Mouse (Mus musculus) forebrain, embryonic 14.5 days (tissue): ENCODE measurements at regions not wholly inside any gene's neighbourhood (a gene's known extent, or its start where the extent isn't known, plus 50 kb on each side); places are given as distances from the start of the nearest gene placed in this dataset.
A peak's percentile ranks its signal among the peaks of the same experiment; 100 is the strongest.

ENCODE experiments used
- ATAC-seq: fragments of 200-750 bp; cut with Nextera tagmentation; 2 replicates; pipeline ENCODE4 v1.8.0; 2017; ENCODE audit warnings: mild to moderate bottlenecking, moderate library complexity
- DNase-seq: peaks from one replicate; pipeline ENCODE4 v3.0.0-alpha.2; 2015; ENCODE audit warnings: low spot score
- H3K27ac ChIP-seq: fragments of 300-500 bp; sonication (generic); 2 replicates; pipeline ENCODE4 v1.5.1; 2014; ENCODE audit warnings: low read depth, mild to moderate bottlenecking, control low read depth, low read length, moderate library complexity
- H3K27me3 ChIP-seq: fragments of 300-500 bp; sonication (generic); replicated peaks from 2 replicates; pipeline ENCODE4 v1.6.1; 2014; ENCODE audit warnings: low read length, control low read depth, mixed read lengths; ENCODE audit not compliant: control insufficient read depth, insufficient read depth
- H3K36me3 ChIP-seq: fragments of 300-500 bp; sonication (generic); 2 replicates; pipeline ENCODE4 v1.6.1; 2014; ENCODE audit warnings: low read length, control low read depth; ENCODE audit not compliant: control insufficient read depth, insufficient read depth
- H3K4me1 ChIP-seq: fragments of 300-500 bp; sonication (generic); 2 replicates; pipeline ENCODE4 v1.6.1; 2014; ENCODE audit warnings: antibody characterized with exemption, low read length, control low read depth; ENCODE audit not compliant: control insufficient read depth, insufficient read depth
- H3K4me2 ChIP-seq: fragments of 300-500 bp; sonication (generic); 2 replicates; pipeline ENCODE4 v1.6.1; 2014; ENCODE audit warnings: mild to moderate bottlenecking, control low read depth, low read length
- H3K4me3 ChIP-seq: fragments of 300-500 bp; sonication (generic); 2 replicates; pipeline ENCODE4 v1.5.1; 2014; ENCODE audit warnings: low read depth, low read length, control low read depth
- H3K9ac ChIP-seq: fragments of 300-500 bp; sonication (generic); 2 replicates; pipeline ENCODE4 v1.6.1; 2014; ENCODE audit warnings: mild to moderate bottlenecking, low read length, control low read depth, moderate library complexity
- H3K9me3 ChIP-seq: fragments of 300-500 bp; sonication (generic); replicated peaks from 2 replicates; pipeline ENCODE4 v1.6.1; 2016; ENCODE audit warnings: low read length, control low read depth, mixed read lengths; ENCODE audit not compliant: control insufficient read depth
- WGBS: fragments of 180-500 bp; shearing (Covaris S2); extraction: QIAGEN DNeasy Blood & Tissue Kit; methylation state at CpG from one replicate; pipeline ENCODE4 v1.1.7; 2014; 5-methylcytosine and 5-hydroxymethylcytosine counted together

DNA sequence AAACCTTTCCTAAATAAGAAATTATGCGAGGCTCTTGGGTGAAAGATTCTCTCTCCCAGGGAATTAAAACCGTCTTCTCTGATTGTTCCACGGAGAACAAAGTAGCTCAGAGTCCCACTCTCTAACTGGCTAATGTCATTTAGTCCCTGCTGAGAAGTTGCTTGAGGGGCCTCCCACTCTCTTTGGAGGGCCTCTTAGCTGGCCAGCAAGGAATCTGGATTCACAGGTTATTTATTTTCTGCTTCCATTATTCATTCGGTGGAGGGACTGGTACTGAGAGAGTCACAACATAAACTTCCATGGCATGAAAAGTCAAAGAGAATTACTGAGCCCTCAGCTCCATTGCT lies 210.8 kb downstream of the Mex3b start:
- Histone ChIP-seq H3K4me1 (peaks cover 10% of the 10 kb centered on the region), H3K27me3 (no peaks in the 10 kb centered on the region), H3K4me2 (0 out of 2 replicates have a peak overlapping the region, but pooled peaks have one; percentile 14), H3K9ac (no peak overlapping the region), H3K4me3 (no peak overlapping the region), H3K27ac (0 out of 2 replicates have a peak overlapping the region, but pooled peaks have one; percentile 1), H3K9me3 (no peaks in the 10 kb centered on the region), H3K36me3 (no peaks in the 10 kb centered on the region)
- ATAC-seq: peak; percentile 41
- 3% methylated on average over 4 of the region's 4 CpGs for WGBS
- no peak for DNase-seq

DNA sequence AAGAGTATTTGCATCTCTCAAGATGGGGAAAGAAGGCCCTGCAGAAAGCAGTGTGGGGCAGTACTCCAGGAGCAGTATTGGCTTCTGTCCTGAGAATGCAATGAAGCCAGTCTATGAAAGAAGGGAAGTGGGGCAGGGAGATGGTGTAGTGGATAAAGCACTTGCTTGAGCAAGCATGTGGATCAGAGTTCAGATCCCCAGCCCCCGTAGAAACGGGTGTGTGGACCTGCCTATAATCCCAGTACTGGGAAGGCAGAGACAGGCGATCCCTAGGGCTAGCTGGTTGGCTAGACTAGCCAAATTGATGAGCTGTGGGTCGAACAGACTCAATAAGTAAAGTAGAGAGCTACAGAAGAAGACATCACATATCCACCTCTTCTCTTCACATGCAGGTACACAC lies 211.6 kb downstream of the Mex3b start:
- no peak overlapping the region for H3K9ac ChIP-seq
- ATAC-seq: no peak
- 77% methylated on average over 4 of the region's 4 CpGs for WGBS

DNA sequence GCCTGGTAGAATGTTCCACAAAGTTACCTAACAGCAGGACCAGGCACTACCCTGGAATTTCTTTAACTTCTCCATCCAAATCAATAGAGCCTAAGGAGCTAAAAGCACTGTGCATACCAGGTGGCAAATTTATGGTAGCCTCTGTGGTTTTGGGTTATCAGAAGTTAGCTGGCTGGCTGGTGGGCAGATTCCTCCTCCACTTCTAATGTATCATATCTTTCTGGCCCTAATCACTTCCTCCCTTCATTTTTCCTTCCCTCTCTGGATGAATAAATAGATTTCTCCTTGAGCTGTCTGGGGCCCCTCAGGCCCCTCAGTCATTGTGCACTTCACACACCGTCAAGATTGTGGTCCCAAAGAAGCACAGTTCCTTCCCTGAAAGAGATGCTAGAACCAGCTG lies 212.7 kb downstream of the Mex3b start:
- no peaks in the 10 kb centered on the region for H3K36me3 ChIP-seq
- ATAC-seq (no peak), DNase-seq (no peak)

More for the DNA sequence above, 211.6 kb downstream of the Mex3b start:
- Histone ChIP-seq H3K36me3 (no peaks in the 10 kb centered on the region), H3K4me1 (peaks cover 10% of the 10 kb centered on the region), H3K27me3 (no peaks in the 10 kb centered on the region), H3K9me3 (no peaks in the 10 kb centered on the region), H3K4me3 (no peak overlapping the region), H3K27ac (no peak overlapping the region), H3K4me2 (no peak overlapping the region)
- no peak for DNase-seq

DNA sequence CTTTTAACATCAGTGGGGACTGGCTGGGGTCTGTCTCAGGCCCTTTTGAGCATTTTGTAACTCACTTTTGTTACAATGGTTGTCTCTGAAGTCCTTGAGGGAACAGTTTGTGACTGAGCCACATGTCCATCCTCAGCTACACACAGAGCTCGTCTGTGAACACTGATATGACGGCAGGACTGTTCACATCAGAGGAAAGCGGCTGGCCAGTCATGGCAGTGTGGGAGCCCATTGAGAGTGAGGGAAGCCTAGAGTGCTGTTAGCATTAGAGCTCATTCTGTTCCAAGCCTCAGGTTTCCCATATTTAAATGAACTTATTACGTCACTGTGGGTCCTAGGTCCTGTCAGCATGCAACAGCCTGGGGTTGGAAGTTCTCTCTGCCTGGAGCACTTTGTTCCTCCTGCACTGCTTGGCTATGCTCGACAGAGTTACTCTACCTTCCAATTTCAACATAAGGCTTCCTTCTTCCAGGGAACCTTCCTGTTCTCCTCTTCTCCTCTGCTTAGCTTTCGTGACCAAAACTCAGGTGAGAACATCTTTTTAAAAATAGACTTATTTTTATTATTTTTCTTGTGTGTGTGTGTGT lies 217.5 kb downstream of the Mex3b start:
- no peak for ATAC-seq
- Histone ChIP-seq H3K4me1 (peaks cover 4% of the 10 kb centered on the region; the same call in 1 of the 2 replicates), H3K27ac (no peak overlapping the region), H3K36me3 (no peaks in the 10 kb centered on the region), H3K9ac (no peak overlapping the region), H3K4me3 (no peak overlapping the region), H3K4me2 (no peak overlapping the region), H3K9me3 (no peaks in the 10 kb centered on the region), H3K27me3 (no peaks in the 10 kb centered on the region)
- DNase-seq: no peak
- 83% methylated on average over 6 of the region's 6 CpGs for WGBS

More for the DNA sequence above, 212.7 kb downstream of the Mex3b start:
- 56% methylated on average over 1 of the region's 1 CpGs for WGBS
- Histone ChIP-seq H3K27ac (no peak overlapping the region), H3K9ac (no peak overlapping the region), H3K4me2 (no peak overlapping the region), H3K4me1 (peaks cover 10% of the 10 kb centered on the region), H3K4me3 (no peak overlapping the region), H3K9me3 (no peaks in the 10 kb centered on the region), H3K27me3 (no peaks in the 10 kb centered on the region)

DNA sequence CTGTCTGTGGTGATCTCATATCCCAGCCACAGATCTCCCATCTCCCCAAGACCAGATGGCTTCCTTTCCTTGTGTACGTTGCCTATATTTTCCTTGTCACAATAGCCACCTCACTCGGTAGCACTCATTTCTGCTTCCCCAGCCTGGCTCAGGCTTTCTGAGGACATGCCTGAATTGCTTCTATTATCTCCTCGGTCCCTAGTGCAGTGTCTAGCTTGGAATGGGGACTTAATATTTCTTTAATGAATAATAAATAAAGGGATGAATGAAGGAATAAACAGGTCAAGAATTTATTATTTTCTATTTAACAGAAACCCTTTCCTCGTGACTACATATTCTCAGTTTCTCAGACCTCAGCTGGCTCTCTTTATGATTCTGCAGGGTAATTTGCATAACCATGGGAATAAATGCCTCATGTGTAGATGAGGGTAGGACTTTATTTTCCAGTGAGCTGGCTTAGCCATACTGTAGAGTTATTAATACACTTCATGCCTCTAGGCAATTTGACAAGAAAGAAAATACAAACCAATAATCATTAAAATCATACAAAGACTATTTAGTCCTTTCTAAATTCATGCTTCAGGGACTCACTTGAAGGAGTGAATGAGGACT lies 218.5 kb downstream of the Mex3b start:
- H3K4me2 ChIP-seq: no peak overlapping the region
- ATAC-seq: peak; percentile 62
- H3K4me3 ChIP-seq: no peak overlapping the region
- H3K27ac ChIP-seq: no peak overlapping the region
- H3K27me3 ChIP-seq: no peaks in the 10 kb centered on the region
- no peak overlapping the region for H3K9ac ChIP-seq
- H3K9me3 ChIP-seq: no peaks in the 10 kb centered on the region
- peak; percentile 34 for DNase-seq
- peaks cover 4% of the 10 kb centered on the region; the same call in 1 of the 2 replicates for H3K4me1 ChIP-seq
- 27% methylated on average over 4 of the region's 4 CpGs for WGBS
- no peaks in the 10 kb centered on the region for H3K36me3 ChIP-seq

DNA sequence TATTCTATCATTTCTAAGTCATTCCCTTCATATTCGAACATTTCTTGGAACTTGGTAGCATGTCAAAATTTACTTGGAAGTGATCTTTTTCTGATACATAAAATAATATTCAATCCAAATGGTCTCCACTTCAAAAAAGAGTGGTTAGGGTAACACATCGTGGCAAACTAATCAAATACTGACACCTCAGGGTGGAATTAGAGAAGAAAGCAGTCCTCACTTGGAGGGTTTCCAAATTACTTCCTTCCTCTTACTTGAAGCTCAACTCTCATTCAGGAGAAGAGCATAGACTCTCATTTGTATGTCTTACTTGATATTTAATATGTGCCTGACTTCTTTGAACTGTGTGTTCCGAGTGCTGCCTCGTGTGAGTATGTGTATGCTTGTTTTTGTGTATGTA lies 220.3 kb downstream of the Mex3b start:
- no peaks in the 10 kb centered on the region for H3K36me3 ChIP-seq
- H3K4me1 ChIP-seq: peaks cover 4% of the 10 kb centered on the region; the same call in 1 of the 2 replicates
- 81% methylated on average over 4 of the region's 4 CpGs for WGBS
- no peaks in the 10 kb centered on the region for H3K9me3 ChIP-seq
- H3K27me3 ChIP-seq: no peaks in the 10 kb centered on the region
- H3K4me2 ChIP-seq: no peak overlapping the region
- no peak overlapping the region for H3K4me3 ChIP-seq
- DNase-seq (no peak), ATAC-seq (no peak)
- no peak overlapping the region for H3K9ac ChIP-seq
- no peak overlapping the region for H3K27ac ChIP-seq

DNA sequence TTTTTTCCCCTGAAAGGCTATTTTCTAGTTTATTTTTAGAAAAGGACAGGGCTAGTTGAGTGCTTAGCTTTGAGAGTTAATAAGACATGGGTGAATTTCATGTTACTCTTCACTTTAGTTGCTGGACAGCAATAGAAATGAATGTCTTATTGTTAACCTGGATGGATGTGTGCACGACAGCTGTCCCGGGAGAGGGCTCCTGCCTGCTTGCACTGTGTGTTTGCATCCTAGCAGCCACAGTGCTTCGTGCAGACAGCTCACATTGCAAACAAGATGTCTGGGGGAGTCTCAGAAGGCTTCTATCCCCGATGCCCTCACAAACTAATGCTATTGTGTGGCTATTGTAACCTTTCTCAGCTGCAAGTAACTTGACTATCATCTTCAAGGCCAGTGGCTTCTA lies 221.0 kb downstream of the Mex3b start:
- Histone ChIP-seq H3K9ac (no peak overlapping the region), H3K4me3 (no peak overlapping the region), H3K27me3 (no peaks in the 10 kb centered on the region), H3K4me1 (peaks cover 4% of the 10 kb centered on the region; the same call in 1 of the 2 replicates), H3K27ac (no peak overlapping the region; the same call in 1 of the 2 replicates), H3K4me2 (no peak overlapping the region), H3K36me3 (no peaks in the 10 kb centered on the region), H3K9me3 (no peaks in the 10 kb centered on the region)
- DNase-seq (no peak), ATAC-seq (no peak)
- 24% methylated on average over 4 of the region's 4 CpGs for WGBS

DNA sequence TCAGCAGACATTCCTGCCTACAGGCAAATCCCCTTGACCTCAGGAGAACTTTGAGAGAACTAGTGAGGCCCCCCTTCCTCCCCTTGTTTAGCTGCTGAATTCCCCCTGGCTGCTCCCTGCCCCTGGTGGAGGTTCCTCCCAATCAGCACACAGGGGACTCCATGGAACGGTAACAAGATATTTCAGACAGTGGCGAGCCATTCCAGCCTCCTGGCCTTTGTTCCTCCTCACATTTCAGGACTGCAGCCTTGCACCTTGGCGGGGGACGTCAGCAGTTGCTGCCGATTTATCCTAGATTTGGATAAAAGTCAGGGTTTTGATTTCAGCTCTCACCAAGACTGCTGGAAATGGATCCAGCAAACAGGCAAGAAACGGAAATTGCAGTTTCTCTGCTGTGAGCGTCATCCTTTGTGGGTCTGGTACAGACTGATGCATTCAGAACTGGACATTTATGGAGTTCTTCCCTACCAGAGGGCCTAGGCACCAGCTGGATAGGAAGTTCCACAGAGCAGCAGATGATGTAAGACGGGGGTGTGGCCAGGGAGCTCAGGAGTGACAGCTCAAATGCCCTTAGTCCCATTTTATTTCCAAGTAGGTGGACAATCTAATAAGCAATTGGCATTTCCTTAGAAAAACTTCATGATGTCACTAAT lies 222.3 kb downstream of the Mex3b start:
- H3K27me3 ChIP-seq: no peaks in the 10 kb centered on the region
- 34% methylated on average over 8 of the region's 8 CpGs for WGBS
- H3K36me3 ChIP-seq: no peaks in the 10 kb centered on the region
- ATAC-seq (no peak), DNase-seq (peak; percentile 26)
- no peak overlapping the region for H3K4me3 ChIP-seq
- 0 out of 2 replicates have a peak overlapping the region, but pooled peaks have one; percentile 12 for H3K4me2 ChIP-seq
- peaks cover 4% of the 10 kb centered on the region; the same call in 1 of the 2 replicates for H3K4me1 ChIP-seq
- no peaks in the 10 kb centered on the region for H3K9me3 ChIP-seq
- no peak overlapping the region for H3K27ac ChIP-seq
- H3K9ac ChIP-seq: no peak overlapping the region

DNA sequence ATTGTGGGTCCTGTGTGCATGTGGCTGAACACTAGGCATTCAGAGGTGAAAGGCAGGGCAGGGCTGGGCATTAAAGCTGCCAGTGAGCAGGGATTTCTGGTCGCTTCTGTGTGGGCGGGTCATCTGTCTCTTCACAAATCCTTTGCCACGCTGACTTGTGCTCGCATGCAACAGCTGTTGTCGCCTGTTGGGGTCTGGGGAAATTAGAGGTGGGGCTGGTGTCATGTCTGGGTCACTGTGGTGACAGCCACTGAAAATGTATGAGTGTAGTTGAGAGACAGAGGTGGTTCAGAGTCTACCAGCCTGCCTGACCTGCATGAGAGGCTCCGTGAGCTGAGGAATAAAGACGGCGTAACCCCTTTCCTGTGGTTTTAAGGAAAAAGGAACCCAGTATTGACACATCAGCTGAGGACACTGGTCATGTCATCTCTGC lies 226.8 kb downstream of the Mex3b start:
- Histone ChIP-seq H3K4me3 (no peak overlapping the region), H3K4me2 (no peak overlapping the region), H3K27ac (no peak overlapping the region), H3K9me3 (no peaks in the 10 kb centered on the region), H3K9ac (no peak overlapping the region), H3K27me3 (no peaks in the 10 kb centered on the region), H3K36me3 (no peaks in the 10 kb centered on the region), H3K4me1 (peaks cover 3% of the 10 kb centered on the region; the same call in 1 of the 2 replicates)
- DNase-seq (no peak), ATAC-seq (no peak)
- 58% methylated on average over 8 of the region's 8 CpGs for WGBS
